In the genomic region with DNA sequence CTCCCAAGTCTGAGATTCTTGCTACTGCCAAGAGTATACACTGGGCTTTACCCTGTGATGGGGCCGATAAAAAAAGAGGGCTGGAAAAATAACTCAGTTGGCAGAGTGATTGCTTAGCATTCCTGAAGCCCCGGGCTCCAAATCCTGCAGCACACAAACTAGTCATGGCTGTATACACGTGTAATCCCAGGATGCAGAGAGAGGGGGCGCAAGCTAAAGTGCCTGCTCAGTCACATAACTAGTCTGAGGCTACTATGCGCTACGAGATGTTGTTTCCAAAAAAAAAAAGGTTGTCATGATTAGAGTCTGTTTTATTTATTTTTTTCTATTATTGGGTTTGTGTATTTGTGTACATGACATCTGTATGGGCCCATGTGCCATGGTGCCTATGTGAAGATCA, we compare ENCODE assay signal across 10 mouse cellular contexts.
DNase-seq lines count a peak whose midpoint lies in the region; ATAC-seq and TF ChIP-seq lines count a peak whose summit lies in the region.
"Had no signal": no experiment of that assay in that cellular context is flagged by ENCODE, and none has a peak within 500 bp of the region (broad histone marks: within the 10 kb centered on the region; RNA-seq: fewer than 3 reads in every experiment).

No protein-coding gene starts in this region.

- no peak for DNase-seq in cerebellum, adult 2 months
- DNase-seq in cerebellum, adult 11-12 months: no peak
- DNase-seq in layer of hippocampus, adult 2 months (ENCODE audit: low spot score in 2 of 2): no peak
- DNase-seq in layer of hippocampus, adult 8-10 months (ENCODE audit: low spot score in 2 of 2): no peak
- DNase-seq in MEL (ENCODE audit: low read depth, low spot score): peak; percentile 28
- no peak for DNase-seq in neural tube, embryonic 10.5 days (ENCODE audit: extremely low spot score, low spot score)
- DNase-seq: cerebellum, adult 8-10 months had no signal

- TF ChIP-seq POLR2A in cerebellum, adult 2 months (IDR thresholded peaks at IDR 0.05; ENCODE audit: borderline replicate concordance, insufficient read depth, low read length): no peak
- TF ChIP-seq POLR2A in MEL (IDR thresholded peaks at IDR 0.05; ENCODE audit: control insufficient read depth in 1 of 2, insufficient read depth in 1 of 2, low read depth in 1 of 2, low read length in 2 of 2, poor library complexity in 1 of 2): no peak

- no peak overlapping the region for H3K27ac ChIP-seq in cerebellum, adult 2 months (ENCODE audit: insufficient read depth, low read length)
- no peak overlapping the region for H3K27ac ChIP-seq in layer of hippocampus, adult 2 months
- no peak overlapping the region for H3K27ac ChIP-seq in MEL (ENCODE audit: control insufficient read depth, low read depth, low read length)
- H3K27ac ChIP-seq: heart, embryonic 10.5 days had no signal

- peak; percentile 9 for TF ChIP-seq RAD21 in MEL (IDR thresholded peaks at IDR 0.05; ENCODE audit: low read depth, low read length)

- H3K9me3 ChIP-seq in MEL (replicated peaks; ENCODE audit: insufficient read depth, low read length): no peaks in the 10 kb centered on the region
- H3K9me3 ChIP-seq: heart, embryonic 10.5 days had no signal

- no peak overlapping the region for H3K4me3 ChIP-seq in cerebellum, adult 2 months (replicated peaks; ENCODE audit: insufficient read depth, low read depth, low read length)
- no peak overlapping the region for H3K4me3 ChIP-seq in layer of hippocampus, adult 2 months
- H3K4me3 ChIP-seq in MEL (ENCODE audit: control insufficient read depth in 1 of 2, insufficient read depth in 1 of 2, low read depth in 2 of 2, low read length in 2 of 2): no peak overlapping the region
- H3K4me3 ChIP-seq: heart, embryonic 10.5 days had no signal

- TF ChIP-seq EP300 in MEL (IDR thresholded peaks at IDR 0.05; ENCODE audit: low read depth in 1 of 2, low read length in 2 of 2): no peak

- H3K9ac ChIP-seq in MEL (ENCODE audit: control insufficient read depth, low read depth, low read length, poor library complexity, severe bottlenecking): no peak overlapping the region

- no peaks in the 10 kb centered on the region for H3K79me2 ChIP-seq in MEL (ENCODE audit: control insufficient read depth, insufficient read depth, low read length, poor library complexity)

- 74% methylated on average over 6 of the region's 6 CpGs for WGBS in cerebellum, adult 2 months

- 0 out of 2 replicates have a peak, but pooled peaks have one; percentile 40 for ATAC-seq in megakaryocyte-erythroid progenitor cell, adult 5-6 weeks (replicated peaks; ENCODE audit: low FRiP score, low TSS enrichment, poor library complexity, severe bottlenecking)
- ATAC-seq in monocyte, adult 5-6 weeks (replicated peaks; ENCODE audit: insufficient number of reproducible peaks, low FRiP score, low TSS enrichment, poor library complexity, severe bottlenecking): no peak

- peaks cover 0 to 58% of the 10 kb centered on the region in 2 experiments; a peak in 2 of 4 replicates for H3K36me3 ChIP-seq in MEL (ENCODE audit: control insufficient read depth in 1 of 2, insufficient read depth in 2 of 2, low read length in 2 of 2)

- peak; percentile 32; the same call in 1 of the 2 replicates for TF ChIP-seq CTCF in cerebellum, adult 2 months (IDR thresholded peaks at IDR 0.05; ENCODE audit: borderline replicate concordance, insufficient read depth, low read depth, low read length)
- peak; percentile 65 for TF ChIP-seq CTCF in layer of hippocampus, adult 2 months (conservative IDR thresholded peaks at IDR 0.05)
- TF ChIP-seq CTCF in MEL (IDR thresholded peaks at IDR 0.05 in 2 of 3, conservative IDR thresholded peaks at IDR 0.05 in 1 of 3; ENCODE audit: control insufficient read depth in 1 of 3, insufficient read depth in 1 of 3, low read depth in 2 of 3, low read length in 3 of 3, poor library complexity in 1 of 3, severe bottlenecking in 1 of 3): peak; percentile 39 to 46 (median 42); a peak in 5 of 6 replicates

- peaks cover 16% of the 10 kb centered on the region for H3K4me1 ChIP-seq in cerebellum, adult 2 months (ENCODE audit: control insufficient read depth, insufficient read depth, low read length)
- H3K4me1 ChIP-seq in MEL (ENCODE audit: control insufficient read depth in 1 of 2, insufficient read depth in 2 of 2, low read length in 2 of 2): no peaks in the 10 kb centered on the region
- H3K4me1 ChIP-seq: heart, embryonic 10.5 days had no signal

- no peaks in the 10 kb centered on the region for H3K27me3 ChIP-seq in cerebellum, adult 2 months (ENCODE audit: control insufficient read depth, insufficient read depth, low read length)
- H3K27me3 ChIP-seq in MEL (ENCODE audit: control insufficient read depth in 1 of 2, insufficient read depth in 2 of 2, low read length in 2 of 2): no peaks in the 10 kb centered on the region

TF ChIP-seq in MEL, 35 proteins besides CTCF, POLR2A, EP300 and RAD21:
- TF ChIP-seq SIN3A (IDR thresholded peaks at IDR 0.05; ENCODE audit: low read length) (no peak), MAFK (IDR thresholded peaks at IDR 0.05; ENCODE audit: borderline replicate concordance, low read depth, low read length) (no peak), GATA1 (IDR thresholded peaks at IDR 0.05; ENCODE audit: low read depth, low read length) (no peak), KAT2A (conservative IDR thresholded peaks at IDR 0.05; ENCODE audit: low read depth, low read length) (no peak), E2F4 (IDR thresholded peaks at IDR 0.05; ENCODE audit: borderline replicate concordance, low read depth, low read length) (no peak), SMC3 (IDR thresholded peaks at IDR 0.05; ENCODE audit: low read depth, low read length) (peak; percentile 45; the same call in 1 of the 2 replicates), TCF12 (IDR thresholded peaks at IDR 0.05; ENCODE audit: low read depth, low read length) (no peak), ELF1 (IDR thresholded peaks at IDR 0.05; ENCODE audit: low read depth, low read length) (no peak), MXI1 (IDR thresholded peaks at IDR 0.05; ENCODE audit: low read depth, low read length) (no peak)
